Mouse (Mus musculus): ENCODE results near the gene Eif2ak3.

- TF ChIP-seq POLR2A (IDR thresholded peaks at IDR 0.05; ENCODE audit: control insufficient read depth, extremely low read depth, insufficient read depth, low read length, poor library complexity) = no peak
- TF ChIP-seq CTCF (IDR thresholded peaks at IDR 0.05; ENCODE audit: borderline replicate concordance, control insufficient read depth, extremely low read depth, insufficient read depth, low read length, poor library complexity) = no peak
Observed at GRCm38 (mm10) chr6:70814629-70814950, 29.7 kb upstream of the Eif2ak3 start.

Measured in thymus, adult 2 months (tissue).